Mouse (Mus musculus): ENCODE measurements around the gene Iffo1.

The Iffo1 gene

GRCm38 (mm10) chr6:125139747-125140146 is 5.3 kb upstream of the Iffo1 start:
- no peak for DNase-seq (ENCODE audit: low read depth in 2 of 2, low spot score in 2 of 2)

GRCm38 (mm10) chr6:125142436-125142835 is 2.6 kb upstream of the Iffo1 start:
- DNase-seq (ENCODE audit: low read depth in 2 of 2, low spot score in 2 of 2) = no peak

- DNase-seq (ENCODE audit: low read depth in 2 of 2, low spot score in 2 of 2) = no peak
These were observed 1.9 kb upstream of the Iffo1 start for GRCm38 (mm10) chr6:125143128-125143527.

GRCm38 (mm10) chr6:125143904-125144303 is 1.1 kb upstream of the Iffo1 start:
- DNase-seq (ENCODE audit: low read depth in 2 of 2, low spot score in 2 of 2) = no peak

GRCm38 (mm10) chr6:125145479-125145951 is 474 bp downstream of the Iffo1 start:
- DNase-seq (ENCODE audit: low read depth in 2 of 2, low spot score in 2 of 2) = no peak

GRCm38 (mm10) chr6:125146148-125146547 is 1.1 kb downstream of the Iffo1 start:
- no peak for DNase-seq (ENCODE audit: low read depth in 2 of 2, low spot score in 2 of 2)

GRCm38 (mm10) chr6:125146797-125147196 is 1.8 kb downstream of the Iffo1 start:
- DNase-seq (ENCODE audit: low read depth in 2 of 2, low spot score in 2 of 2) = no peak

GRCm38 (mm10) chr6:125147329-125147728 is 2.3 kb downstream of the Iffo1 start:
- DNase-seq (ENCODE audit: low read depth in 2 of 2, low spot score in 2 of 2) = no peak

- no peak for DNase-seq (ENCODE audit: low read depth in 2 of 2, low spot score in 2 of 2)
These were observed 3.3 kb downstream of the Iffo1 start for GRCm38 (mm10) chr6:125148251-125148925.

- DNase-seq (ENCODE audit: low read depth in 2 of 2, low spot score in 2 of 2) = no peak
These were observed 4.0 kb downstream of the Iffo1 start for GRCm38 (mm10) chr6:125148926-125149568.

GRCm38 (mm10) chr6:125149569-125149950 is 4.5 kb downstream of the Iffo1 start:
- no peak for DNase-seq (ENCODE audit: low read depth in 2 of 2, low spot score in 2 of 2)

- DNase-seq (ENCODE audit: low read depth in 2 of 2, low spot score in 2 of 2) = no peak
These were observed 7.4 kb downstream of the Iffo1 start for GRCm38 (mm10) chr6:125152212-125153017.

GRCm38 (mm10) chr6:125153018-125153389 is 8.0 kb downstream of the Iffo1 start:
- DNase-seq (ENCODE audit: low read depth in 2 of 2, low spot score in 2 of 2) = no peak

GRCm38 (mm10) chr6:125153682-125154081 is 8.6 kb downstream of the Iffo1 start:
- DNase-seq (ENCODE audit: low read depth in 2 of 2, low spot score in 2 of 2) = no peak

- no peak for DNase-seq (ENCODE audit: low read depth in 2 of 2, low spot score in 2 of 2)
These were observed 9.5 kb downstream of the Iffo1 start for GRCm38 (mm10) chr6:125154550-125154949.

- no peak for DNase-seq (ENCODE audit: low read depth in 2 of 2, low spot score in 2 of 2)
These were observed 10.2 kb downstream of the Iffo1 start for GRCm38 (mm10) chr6:125155262-125155661.

- DNase-seq (ENCODE audit: low read depth in 2 of 2, low spot score in 2 of 2) = no peak
These were observed 11.4 kb downstream of the Iffo1 start for GRCm38 (mm10) chr6:125156491-125156890.

- DNase-seq (ENCODE audit: low read depth in 2 of 2, low spot score in 2 of 2) = no peak
These were observed 12.0 kb downstream of the Iffo1 start for GRCm38 (mm10) chr6:125156903-125157614.

GRCm38 (mm10) chr6:125158944-125159492 is 14.0 kb downstream of the Iffo1 start:
- DNase-seq (ENCODE audit: low read depth in 2 of 2, low spot score in 2 of 2) = no peak

- no peak for DNase-seq (ENCODE audit: low read depth in 2 of 2, low spot score in 2 of 2)
These were observed 14.9 kb downstream of the Iffo1 start for GRCm38 (mm10) chr6:125159773-125160557.

Data from CD8-positive naive resting alpha-beta T cell, adult 2 months (primary cell).